Mouse (Mus musculus): ENCODE data around the gene Igf2r. TPM values are rescaled to one million over a fixed set of nuclear protein-coding genes. Genes with fewer than 3 reads are reported as not detected.

Igf2r gene
- polyA plus RNA-seq, 1 experiment from 2014 or later = 20.5 TPM

DNA sequence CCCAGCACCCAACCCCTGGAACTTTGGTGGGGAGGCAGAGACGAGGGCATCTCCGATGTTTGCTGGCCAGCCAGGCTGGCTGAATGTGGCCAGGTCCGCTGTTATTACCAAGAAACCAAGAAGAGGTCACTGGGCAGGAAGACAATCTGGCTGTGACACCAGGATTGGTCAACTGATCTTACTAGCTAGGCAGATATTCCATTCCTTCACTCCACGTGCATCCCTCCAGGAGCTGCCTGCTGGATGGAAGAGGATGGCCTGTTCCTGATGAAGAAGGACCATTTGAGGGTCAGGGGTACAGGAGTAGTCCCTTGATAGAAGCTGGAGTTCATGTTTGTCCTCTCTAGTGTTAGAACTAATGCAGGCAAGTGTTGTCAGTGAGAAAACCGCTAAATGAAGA, 1.0 kb upstream of the Igf2r start:
- Histone ChIP-seq H3K4me3 (no peak overlapping the region), H3K4me1 (peaks cover 45% of the 10 kb centered on the region), H3K27ac (no peak overlapping the region), H3K9me3 (0 out of 2 replicates have a peak, but pooled peaks cover 2% of the 10 kb centered on the region), H3K36me3 (replicated peaks) (peaks cover 25% of the 10 kb centered on the region), H3K27me3 (ENCODE audit: poor library complexity, severe bottlenecking) (peaks cover 6% of the 10 kb centered on the region)
- 92% methylated on average over 5 of the region's 5 CpGs for WGBS
- DNase-seq (ENCODE audit: extremely low spot score, low spot score) = no peak

DNA sequence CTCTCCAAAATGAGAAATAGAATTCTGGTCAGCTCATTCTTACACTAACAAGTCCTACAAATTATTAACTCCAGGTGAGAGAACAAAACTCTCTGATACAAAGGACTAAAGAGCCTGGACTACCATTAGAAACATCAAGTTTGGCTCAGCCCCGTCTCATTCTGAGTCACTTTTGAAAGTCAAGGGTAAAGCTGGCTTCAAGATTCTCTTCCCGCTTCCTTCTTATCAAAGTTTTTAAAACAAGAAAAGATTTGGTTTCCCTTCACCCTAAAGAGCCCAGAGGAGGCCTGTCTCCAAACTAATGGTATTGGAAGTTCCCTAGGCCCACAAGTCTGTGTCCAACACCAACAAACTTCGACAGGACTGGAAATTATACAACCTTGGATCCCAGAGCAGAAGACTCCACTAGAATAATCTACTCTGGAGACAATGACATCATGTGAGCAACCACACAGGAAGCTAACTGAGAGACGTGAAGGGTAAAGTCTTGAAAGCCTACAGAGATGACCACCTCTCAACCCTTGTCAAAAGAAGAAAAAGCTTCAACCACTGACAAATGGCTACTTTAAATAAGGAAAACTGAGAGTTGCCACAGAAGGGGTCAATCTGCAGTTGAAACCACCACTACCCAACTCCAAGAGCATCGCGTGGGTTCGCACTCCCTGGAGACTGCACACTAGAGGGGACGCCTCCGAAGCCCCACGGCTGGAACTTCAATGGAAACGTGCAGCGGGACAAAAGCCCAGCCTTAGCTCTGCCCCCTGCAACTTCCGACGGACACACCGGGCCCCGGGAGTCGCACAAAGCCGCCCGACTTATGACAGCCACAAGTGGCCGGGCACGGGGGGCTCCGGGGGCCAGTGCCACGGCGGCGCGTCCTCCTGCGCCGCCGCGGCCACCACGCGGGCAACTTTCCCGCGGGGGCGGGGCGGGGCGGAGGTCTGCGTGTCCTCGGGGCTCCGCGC, 767 bp downstream of the Igf2r start:
- H3K9me3 ChIP-seq = 0 out of 2 replicates have a peak, but pooled peaks cover 2% of the 10 kb centered on the region
- peak overlapping the region; percentile 92 for H3K4me3 ChIP-seq
- H3K27ac ChIP-seq = peak overlapping the region; percentile 92
- peaks cover 46% of the 10 kb centered on the region for H3K4me1 ChIP-seq
- DNase-seq (ENCODE audit: extremely low spot score, low spot score) = no peak
- WGBS = 14% methylated on average over 41 of the region's 41 CpGs
- peaks cover 33% of the 10 kb centered on the region for H3K36me3 ChIP-seq (replicated peaks)
- peaks cover 6% of the 10 kb centered on the region for H3K27me3 ChIP-seq (ENCODE audit: poor library complexity, severe bottlenecking)

DNA sequence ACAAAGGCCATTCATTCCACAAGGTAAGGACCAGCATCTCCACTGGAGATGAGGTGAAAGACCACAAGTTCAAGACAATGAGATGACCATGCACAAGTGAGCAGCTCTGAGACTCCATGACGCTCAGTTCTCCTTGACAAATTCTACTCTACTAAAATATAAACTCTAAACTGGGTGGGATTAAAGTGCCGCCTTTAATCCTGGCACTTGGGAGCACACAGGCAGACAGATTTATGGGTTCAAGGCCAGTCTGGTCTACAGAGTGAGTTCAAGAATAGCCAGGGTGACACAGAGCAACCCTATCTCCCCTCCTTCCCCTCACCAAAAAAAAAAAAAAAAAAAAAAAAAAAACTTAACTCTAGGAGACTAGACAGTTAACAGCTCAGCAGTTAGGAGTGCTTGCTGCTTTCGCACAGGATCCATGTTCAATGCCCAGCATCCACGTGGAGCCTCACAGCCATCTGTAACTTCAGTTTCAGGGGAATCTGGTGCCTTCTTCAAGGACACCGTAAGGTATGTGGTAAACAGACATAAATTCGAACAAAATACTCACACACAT, 2.1 kb downstream of the Igf2r start:
- no peak for DNase-seq (ENCODE audit: extremely low spot score, low spot score)
- Histone ChIP-seq H3K4me1 (peaks cover 46% of the 10 kb centered on the region), H3K9me3 (0 out of 2 replicates have a peak, but pooled peaks cover 2% of the 10 kb centered on the region), H3K27me3 (ENCODE audit: poor library complexity, severe bottlenecking) (peaks cover 6% of the 10 kb centered on the region), H3K36me3 (replicated peaks) (peaks cover 40% of the 10 kb centered on the region), H3K4me3 (peak overlapping the region; percentile 92; the same call in 1 of the 2 replicates), H3K27ac (no peak overlapping the region)
- 89% methylated on average over 6 of the region's 6 CpGs for WGBS

- DNase-seq (ENCODE audit: extremely low spot score, low spot score) = no peak
- WGBS = 94% methylated on average over 2 of the region's 2 CpGs
- no peak overlapping the region for H3K27ac ChIP-seq
- no peaks in the 10 kb centered on the region for H3K27me3 ChIP-seq (ENCODE audit: poor library complexity, severe bottlenecking)
- H3K9me3 ChIP-seq = no peaks in the 10 kb centered on the region
- peaks cover 44% of the 10 kb centered on the region for H3K36me3 ChIP-seq (replicated peaks)
- peaks cover 36% of the 10 kb centered on the region for H3K4me1 ChIP-seq
- no peak overlapping the region for H3K4me3 ChIP-seq
Observed at GRCm38 (mm10) chr17:12763412-12763811, 6.1 kb downstream of the Igf2r start.

DNA sequence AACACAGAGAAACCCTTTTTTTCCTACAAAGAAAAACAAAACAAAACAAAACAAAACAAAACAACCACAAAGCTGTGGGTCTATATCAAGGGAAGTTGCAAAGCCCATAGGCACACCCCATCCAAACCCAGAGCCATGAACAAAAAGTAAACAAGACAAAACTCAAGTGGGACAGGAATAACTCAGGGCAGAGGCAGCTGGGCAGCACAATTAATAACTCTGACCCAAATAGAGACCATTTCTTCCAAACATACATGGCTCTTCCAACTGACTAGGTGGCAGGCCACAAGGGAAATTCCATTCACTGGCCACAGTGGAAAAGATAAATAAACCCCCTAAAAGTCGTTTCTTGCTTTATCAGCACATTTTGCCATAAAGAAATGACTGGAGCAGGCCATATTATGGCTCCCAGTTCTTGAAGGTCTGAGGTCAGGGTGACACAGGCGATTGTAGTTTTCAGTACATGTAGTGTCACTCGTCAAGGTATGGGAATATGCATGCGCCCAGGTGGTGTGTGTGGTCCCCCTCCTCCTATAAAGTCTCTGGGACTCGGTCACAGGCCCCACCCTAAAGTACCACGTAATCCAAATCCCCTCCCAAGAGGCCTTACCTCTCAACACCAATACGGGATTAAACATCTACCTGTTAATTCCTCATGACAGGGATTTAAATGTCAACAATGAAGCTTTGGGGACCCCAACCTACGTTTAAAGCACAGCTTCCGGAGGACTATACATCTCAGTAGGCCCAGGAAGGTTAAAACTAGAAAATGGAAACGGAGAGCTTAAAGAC, 8.9 kb downstream of the Igf2r start:
- WGBS = 85% methylated on average over 10 of the region's 10 CpGs
- Histone ChIP-seq H3K27me3 (ENCODE audit: poor library complexity, severe bottlenecking) (no peaks in the 10 kb centered on the region), H3K9me3 (no peaks in the 10 kb centered on the region), H3K4me1 (peaks cover 7% of the 10 kb centered on the region; the same call in 1 of the 2 replicates), H3K27ac (no peak overlapping the region), H3K4me3 (no peak overlapping the region), H3K36me3 (replicated peaks) (peaks cover 42% of the 10 kb centered on the region)
- no peak for DNase-seq (ENCODE audit: extremely low spot score, low spot score)

- no peaks in the 10 kb centered on the region for H3K27me3 ChIP-seq (ENCODE audit: poor library complexity, severe bottlenecking)
- H3K4me3 ChIP-seq = no peak overlapping the region
- H3K36me3 ChIP-seq (replicated peaks) = peaks cover 40% of the 10 kb centered on the region
- H3K9me3 ChIP-seq = no peaks in the 10 kb centered on the region
- DNase-seq (ENCODE audit: extremely low spot score, low spot score) = no peak
- no peak overlapping the region for H3K27ac ChIP-seq
- H3K4me1 ChIP-seq = peaks cover 9% of the 10 kb centered on the region
- WGBS = 88% methylated on average over 8 of the region's 8 CpGs
Observed at GRCm38 (mm10) chr17:12759646-12760074, 9.8 kb downstream of the Igf2r start.

GRCm38 (mm10) chr17:12758701-12759455, 10.6 kb downstream of the Igf2r start:
- H3K27ac ChIP-seq = no peak overlapping the region
- peaks cover 40% of the 10 kb centered on the region for H3K36me3 ChIP-seq (replicated peaks)
- 89% methylated on average over 12 of the region's 12 CpGs for WGBS

GRCm38 (mm10) chr17:12757990-12758389, 11.5 kb downstream of the Igf2r start:
- H3K9me3 ChIP-seq = no peaks in the 10 kb centered on the region
- no peak overlapping the region for H3K4me3 ChIP-seq
- no peak overlapping the region for H3K27ac ChIP-seq
- peaks cover 35% of the 10 kb centered on the region for H3K36me3 ChIP-seq (replicated peaks)
- no peak for DNase-seq (ENCODE audit: extremely low spot score, low spot score)
- H3K4me1 ChIP-seq = peaks cover 10% of the 10 kb centered on the region
- H3K27me3 ChIP-seq (ENCODE audit: poor library complexity, severe bottlenecking) = no peaks in the 10 kb centered on the region
- WGBS = 90% methylated on average over 5 of the region's 5 CpGs

More at GRCm38 (mm10) chr17:12758701-12759455, 10.6 kb downstream of the Igf2r start:
- no peak overlapping the region for H3K4me3 ChIP-seq
- H3K9me3 ChIP-seq = no peaks in the 10 kb centered on the region
- peaks cover 9% of the 10 kb centered on the region for H3K4me1 ChIP-seq
- DNase-seq (ENCODE audit: extremely low spot score, low spot score) = no peak
- H3K27me3 ChIP-seq (ENCODE audit: poor library complexity, severe bottlenecking) = no peaks in the 10 kb centered on the region

DNA sequence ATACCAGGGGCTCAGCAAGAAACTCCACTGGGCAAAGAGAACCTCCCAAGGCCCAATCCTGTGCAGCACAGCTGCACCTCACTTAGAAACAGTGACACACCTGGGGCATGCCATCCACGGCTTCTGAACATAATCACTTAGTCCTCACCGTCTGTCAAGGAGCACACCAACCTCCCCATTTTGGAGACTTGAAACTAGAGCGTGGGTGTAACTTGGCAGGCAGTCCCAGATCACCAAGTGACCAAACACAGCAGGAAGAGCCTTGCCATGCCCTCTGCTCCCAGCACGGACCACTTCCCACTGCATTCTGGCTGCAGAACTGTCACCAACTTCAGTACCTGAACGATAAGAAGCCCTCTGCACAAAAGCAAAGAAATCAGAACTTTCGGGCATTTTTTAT, 12.3 kb downstream of the Igf2r start:
- no peaks in the 10 kb centered on the region for H3K27me3 ChIP-seq (ENCODE audit: poor library complexity, severe bottlenecking)
- H3K9me3 ChIP-seq = no peaks in the 10 kb centered on the region
- H3K4me3 ChIP-seq = no peak overlapping the region
- H3K27ac ChIP-seq = no peak overlapping the region
- WGBS = 92% methylated on average over 6 of the region's 6 CpGs
- H3K4me1 ChIP-seq = peaks cover 17% of the 10 kb centered on the region
- peaks cover 33% of the 10 kb centered on the region for H3K36me3 ChIP-seq (replicated peaks)
- DNase-seq (ENCODE audit: extremely low spot score, low spot score) = no peak

GRCm38 (mm10) chr17:12755951-12756350, 13.5 kb downstream of the Igf2r start:
- H3K4me1 ChIP-seq = peaks cover 29% of the 10 kb centered on the region
- H3K9me3 ChIP-seq = no peaks in the 10 kb centered on the region
- no peak overlapping the region for H3K4me3 ChIP-seq
- no peak overlapping the region for H3K27ac ChIP-seq
- DNase-seq (ENCODE audit: extremely low spot score, low spot score) = no peak
- 90% methylated on average over 4 of the region's 4 CpGs for WGBS
- H3K27me3 ChIP-seq (ENCODE audit: poor library complexity, severe bottlenecking) = no peaks in the 10 kb centered on the region
- peaks cover 26% of the 10 kb centered on the region for H3K36me3 ChIP-seq (replicated peaks)

DNA sequence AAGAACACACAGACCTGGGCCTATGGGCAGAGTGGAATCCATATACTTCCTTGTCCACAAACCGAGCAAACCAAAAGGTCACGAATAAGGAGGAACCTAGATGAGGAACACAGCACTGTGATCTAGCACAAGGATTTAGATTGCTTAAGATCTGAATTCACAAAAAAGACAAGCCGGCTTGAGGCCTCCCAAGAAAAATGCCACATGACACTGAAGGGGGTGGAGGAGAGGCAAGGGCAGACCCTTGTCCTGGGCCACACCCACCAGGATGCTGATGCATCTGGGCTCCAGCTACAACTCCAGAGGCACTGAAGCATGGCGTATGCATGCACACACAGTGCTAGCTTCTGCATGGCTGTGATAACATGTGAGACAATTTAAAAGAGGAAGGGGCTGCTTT, 14.3 kb downstream of the Igf2r start:
- DNase-seq (ENCODE audit: extremely low spot score, low spot score) = no peak
- H3K9me3 ChIP-seq = no peaks in the 10 kb centered on the region
- no peak overlapping the region for H3K27ac ChIP-seq
- H3K36me3 ChIP-seq (replicated peaks) = peaks cover 20% of the 10 kb centered on the region; the same call in 1 of the 2 replicates
- H3K4me3 ChIP-seq = no peak overlapping the region
- no peaks in the 10 kb centered on the region for H3K27me3 ChIP-seq (ENCODE audit: poor library complexity, severe bottlenecking)
- 87% methylated on average over 4 of the region's 4 CpGs for WGBS
- peaks cover 38% of the 10 kb centered on the region for H3K4me1 ChIP-seq

All from forebrain, embryonic 10.5 days (tissue).